Mouse (Mus musculus) duodenum, adult 2 months (tissue): ENCODE measurements around the gene Krtap4-7. TPM values are rescaled to one million over a fixed set of nuclear protein-coding genes. Genes with fewer than 3 reads are reported as not detected.

Experiments
- polyA plus RNA-seq: library from polyadenylated mRNA; depleted of rRNA; stranded (reverse); fragments of >200 nt; gene quantifications from 2 replicates; pipeline ENCODE4 v1.2.3, GENCODE M21; 2012; ENCODE audit warnings: low replicate concordance; rRNA removed

The Krtap4-7 gene
- polyA plus RNA-seq: not detected in 2 replicates

DNA sequence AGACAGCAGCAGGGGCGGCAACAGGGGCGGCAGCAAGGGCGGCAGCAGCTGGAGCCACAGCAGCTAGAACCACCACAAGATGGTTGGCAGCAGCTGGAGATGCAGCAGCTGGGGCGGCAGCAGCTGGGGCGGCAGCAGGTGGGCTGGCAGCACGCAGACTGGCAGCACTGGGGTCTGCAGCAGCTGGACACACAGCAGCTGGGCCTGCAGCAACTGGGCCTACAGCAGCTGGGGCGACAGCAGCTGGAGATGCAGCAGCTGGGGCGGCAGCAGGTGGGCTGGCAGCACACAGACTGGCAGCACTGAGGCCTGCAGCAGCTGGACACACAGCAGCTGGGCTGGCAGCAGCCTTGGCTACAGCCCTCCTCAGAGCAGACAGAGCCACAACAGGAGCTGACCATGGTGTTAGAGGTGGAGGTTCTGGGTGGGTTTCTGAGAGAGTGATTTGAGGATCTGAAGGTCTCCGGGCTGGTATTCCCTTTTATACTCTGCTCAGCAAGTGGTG, at the start of gene Krtap4-7:
Gene Krtap4-7, minus strand, starts transcription at position 455 of the 505 bp plus-strand sequence.

DNA sequence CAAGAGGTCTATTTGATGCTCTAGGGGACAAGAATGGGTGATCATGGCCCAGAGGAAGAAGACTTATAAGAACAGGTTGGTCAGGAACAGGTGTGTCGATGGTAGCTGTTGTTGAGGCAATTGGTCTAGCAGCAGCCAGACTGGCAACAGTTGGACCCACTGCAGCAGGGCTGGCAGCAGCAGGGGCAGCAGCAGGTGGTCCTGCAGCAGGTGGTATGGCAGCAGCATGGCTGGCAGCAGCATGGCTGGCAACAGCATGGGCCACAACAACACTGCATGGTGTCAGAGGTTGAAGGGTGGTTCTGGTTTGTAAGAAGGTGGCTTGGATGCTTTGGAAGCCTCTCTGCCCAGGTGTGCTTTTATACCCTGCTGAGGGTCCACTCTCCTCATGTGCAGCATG, 46.6 kb upstream of the Krtap4-7 start, which contains the start of gene Gm14190:
Gene Gm14190, minus strand, starts transcription at position 278 of the 400 bp plus-strand sequence.

DNA sequence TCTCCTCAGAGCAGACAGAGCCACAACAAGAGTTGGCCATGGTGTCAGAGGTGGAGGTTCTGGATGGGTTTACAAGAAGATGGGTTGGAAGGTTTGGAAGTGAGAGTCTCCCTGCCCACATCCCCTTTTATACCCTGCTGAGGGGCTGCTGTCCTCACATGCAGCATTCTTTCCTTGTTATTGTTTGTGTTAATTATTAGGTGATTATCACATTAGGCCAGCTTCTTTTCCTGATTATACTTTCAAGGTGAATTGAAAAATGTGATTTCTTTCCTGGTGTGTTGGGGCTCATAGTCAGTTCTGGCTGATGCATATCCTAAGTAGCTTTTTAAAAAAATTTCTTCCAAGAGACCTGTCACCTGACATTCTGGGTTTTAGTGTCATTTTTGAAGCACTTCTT, 22.0 kb upstream of the Krtap4-7 start, which contains the start of gene Krtap4-6:
Gene Krtap4-6, minus strand, starts transcription at position 101 of the 400 bp plus-strand sequence.

DNA sequence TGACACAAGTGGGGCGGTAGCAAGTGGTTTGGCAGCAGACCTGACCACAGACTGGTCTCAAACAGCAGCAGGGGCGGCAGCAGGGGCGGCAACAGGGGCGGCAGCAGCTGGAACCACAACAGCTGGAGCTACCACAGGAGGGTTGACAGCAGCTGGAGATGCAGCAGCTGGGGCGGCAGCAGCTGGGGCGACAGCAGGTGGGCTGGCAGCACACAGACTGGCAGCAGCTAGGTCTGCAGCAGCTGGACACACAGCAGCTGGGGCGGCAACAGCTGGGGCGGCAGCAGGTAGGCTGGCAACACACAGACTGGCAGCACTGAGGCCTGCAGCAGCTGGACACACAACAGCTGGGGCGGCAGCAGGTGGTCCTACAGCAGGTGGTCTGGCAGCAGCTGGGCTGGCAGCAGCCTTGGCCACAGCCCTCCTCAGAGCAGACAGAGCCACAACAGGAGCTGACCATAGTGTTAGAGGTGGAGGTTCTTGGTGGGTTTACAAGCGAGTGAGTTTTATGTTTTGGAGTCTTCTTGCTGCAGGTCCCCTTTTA, 14.7 kb upstream of the Krtap4-7 start, which contains the start of gene Gm11563:
Gene Gm11563, minus strand, starts transcription at position 494 of the 544 bp plus-strand sequence.

DNA sequence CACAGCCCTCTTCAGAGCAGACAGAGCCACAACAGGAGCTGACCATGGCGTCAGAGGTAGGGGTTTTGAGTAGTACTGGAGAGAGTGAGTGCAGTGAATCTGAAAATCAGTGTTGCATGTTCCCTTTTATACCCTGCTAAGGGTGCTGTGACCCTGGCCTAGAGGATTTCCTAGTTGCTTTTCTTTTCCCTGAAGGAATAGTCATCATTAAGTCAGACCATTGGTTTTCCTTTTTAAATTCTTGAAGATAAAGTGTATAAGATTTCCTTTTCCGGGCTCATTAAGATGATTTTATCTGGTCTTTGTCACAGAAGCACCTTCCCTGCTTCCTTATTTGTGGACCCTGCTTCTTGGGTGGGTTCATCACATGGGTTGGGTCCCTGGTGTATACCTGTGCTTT, 6.2 kb upstream of the Krtap4-7 start, which contains the start of gene Gm11555:
Gene Gm11555, minus strand, starts transcription at position 101 of the 400 bp plus-strand sequence.

DNA sequence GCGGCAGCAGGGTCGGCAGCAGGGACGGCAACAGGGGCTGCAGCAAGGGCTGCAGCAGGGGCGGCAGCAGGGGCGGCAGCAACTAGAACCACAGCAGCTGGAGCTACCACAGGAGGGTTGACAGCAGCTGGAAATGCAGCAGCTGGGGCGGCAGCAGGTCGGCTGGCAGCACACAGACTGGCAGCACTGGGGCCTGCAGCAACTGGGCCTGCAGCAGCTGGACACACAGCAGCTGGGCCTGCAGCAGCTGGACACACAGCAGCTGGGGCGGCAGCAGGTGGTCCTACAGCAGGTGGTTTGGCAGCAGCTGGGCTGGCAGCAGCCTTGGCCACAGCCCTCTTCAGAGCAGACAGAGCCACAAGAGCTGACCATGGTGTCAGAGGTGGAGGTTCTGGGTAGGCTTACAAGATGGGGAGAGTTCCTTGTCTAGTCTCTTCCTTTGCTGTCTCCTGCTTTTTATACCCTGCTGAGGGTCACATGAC, 9.2 kb downstream of the Krtap4-7 start, which contains the start of gene Krtap4-2:
Gene Krtap4-2, minus strand, starts transcription at position 432 of the 482 bp plus-strand sequence.

DNA sequence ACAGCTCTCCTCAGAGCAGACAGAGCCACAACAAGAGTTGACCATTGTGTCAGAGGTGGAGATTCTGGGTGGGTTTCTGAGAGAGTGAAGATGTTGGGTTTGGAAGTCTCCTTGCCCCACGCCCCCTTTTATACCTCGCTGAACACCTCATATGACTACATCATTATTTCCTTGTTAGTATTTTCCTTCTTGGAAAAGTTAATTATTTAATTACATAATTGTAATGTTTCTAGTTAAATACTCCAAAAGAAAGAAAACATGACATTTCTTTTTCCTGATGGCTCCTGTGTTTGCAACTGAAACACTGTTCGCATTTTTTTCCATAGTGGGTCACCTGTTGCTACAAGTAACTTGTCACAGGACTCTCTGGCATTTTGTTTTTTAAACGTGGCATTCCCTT, 15.8 kb downstream of the Krtap4-7 start, which contains the start of gene Krtap4-1:
Gene Krtap4-1, minus strand, starts transcription at position 101 of the 400 bp plus-strand sequence.

DNA sequence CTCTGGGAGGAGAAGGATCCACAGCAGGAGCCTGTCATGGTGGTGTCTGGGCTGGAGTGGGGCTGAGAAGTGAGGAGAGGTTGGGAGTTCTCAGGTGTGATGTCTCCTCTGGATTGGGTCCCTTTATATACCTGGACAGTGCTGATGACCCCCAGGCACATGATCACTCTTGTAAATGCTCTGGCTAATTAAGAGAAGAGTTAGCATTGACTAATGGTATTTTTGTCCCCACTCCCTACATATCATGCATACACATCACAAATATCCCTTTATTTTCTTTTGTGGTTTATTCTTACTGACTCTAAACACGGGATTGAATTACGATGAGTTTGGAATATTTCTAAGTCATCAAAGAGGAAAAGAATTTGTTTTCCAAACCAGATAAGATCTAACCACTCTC, 23.6 kb downstream of the Krtap4-7 start, which contains the start of gene Gm11562:
Gene Gm11562, minus strand, starts transcription at position 101 of the 400 bp plus-strand sequence.

DNA sequence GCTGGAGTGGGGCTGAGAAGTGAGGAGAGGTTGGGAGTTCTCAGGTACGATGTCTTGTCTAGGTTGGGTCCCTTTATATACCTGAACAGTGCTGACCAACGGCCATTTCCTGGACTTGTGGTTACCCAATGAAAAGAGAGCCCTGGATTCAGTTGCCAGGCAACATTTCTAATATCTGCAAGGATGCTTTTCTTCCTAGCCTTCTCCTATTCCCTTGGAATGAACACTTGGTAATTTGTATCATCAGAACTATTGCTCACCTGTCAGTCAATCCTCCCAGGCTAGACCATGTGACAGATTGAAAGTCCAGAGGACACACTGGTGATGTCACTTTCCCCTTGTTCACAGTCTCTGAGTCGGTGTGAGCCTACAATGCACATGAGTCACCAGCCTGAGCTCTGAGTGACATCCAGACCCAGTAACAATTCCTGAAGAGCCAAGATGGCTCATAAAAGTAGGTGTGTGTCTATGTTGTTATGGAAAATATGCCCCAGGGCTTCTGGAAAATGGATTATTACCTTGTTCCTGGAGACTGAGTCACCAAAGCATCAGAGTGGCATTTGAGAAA, 29.0 kb downstream of the Krtap4-7 start, which contains the start of gene Krtap2-4:
Gene Krtap2-4, minus strand, starts transcription at position 51 of the 568 bp plus-strand sequence.

DNA sequence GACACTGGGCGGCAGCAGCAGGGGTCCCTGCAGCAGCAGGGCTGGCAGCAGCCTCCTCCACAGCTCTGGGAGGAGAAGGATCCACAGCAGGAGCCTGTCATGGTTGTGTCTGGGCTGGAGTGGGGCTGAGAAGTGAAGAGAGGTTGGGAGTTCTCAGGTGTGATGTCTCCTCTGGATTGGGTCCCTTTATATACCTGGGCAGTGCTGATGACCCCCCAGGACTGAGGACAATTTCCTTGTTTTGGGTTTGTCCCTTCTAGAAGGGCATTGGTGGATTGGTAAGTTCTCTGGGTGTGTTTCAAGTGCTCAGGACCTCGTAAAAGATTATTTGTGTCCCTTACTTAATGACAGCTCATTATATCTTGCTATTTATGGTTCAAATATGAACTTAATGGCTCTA, 33.8 kb downstream of the Krtap4-7 start, which contains the start of gene Gm11937:
Gene Gm11937, minus strand, starts transcription at position 101 of the 400 bp plus-strand sequence.

DNA sequence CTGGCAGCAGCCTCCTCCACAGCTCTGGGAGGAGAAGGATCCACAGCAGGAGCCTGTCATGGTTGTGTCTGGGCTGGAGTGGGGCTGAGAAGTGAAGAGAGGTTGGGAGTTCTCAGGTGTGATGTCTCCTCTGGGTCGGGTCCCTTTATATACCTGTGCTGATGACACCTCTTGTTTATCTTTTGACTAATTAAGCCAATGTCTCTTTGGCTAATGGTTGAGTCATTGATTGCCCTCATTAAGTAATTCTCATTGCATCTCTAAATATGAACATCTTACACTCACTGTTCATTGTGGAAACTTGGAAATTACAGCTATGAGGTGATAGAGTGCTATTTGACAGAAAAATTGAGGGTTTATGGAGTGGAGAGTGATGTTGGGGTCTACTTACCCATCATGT, 40.7 kb downstream of the Krtap4-7 start, which contains the start of gene Gm11938:
Gene Gm11938, minus strand, starts transcription at position 101 of the 400 bp plus-strand sequence.

DNA sequence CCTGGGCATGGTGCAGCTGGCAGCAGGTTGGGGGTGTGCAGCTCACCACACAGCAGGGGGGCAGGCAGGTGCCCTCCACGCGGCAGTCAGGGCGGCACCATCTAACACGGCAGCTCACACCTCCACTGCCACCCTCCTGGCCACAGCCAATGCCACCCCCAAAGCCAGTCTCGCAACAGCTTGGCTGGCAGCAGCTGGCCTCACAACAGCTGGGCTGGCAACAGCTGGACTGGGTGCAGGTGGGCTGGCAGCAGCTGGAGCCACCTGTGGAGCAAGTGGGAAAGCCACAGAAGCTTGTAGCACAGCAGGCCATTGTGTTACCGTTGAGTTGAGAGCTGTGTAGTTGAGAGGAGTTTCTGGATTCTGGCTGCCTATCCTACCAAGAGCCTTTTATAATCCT, 46.1 kb downstream of the Krtap4-7 start, which contains the start of gene Krtap9-3:
Gene Krtap9-3, minus strand, starts transcription at position 364 of the 400 bp plus-strand sequence.

Other genes with a start within 250 kb of the Krtap4-7 start
- gene Krt12, start 221.8 kb downstream of the Krtap4-7 start, polyA plus RNA-seq: 2.3 and 5.4 TPM in 2 replicates
- 90.1 and 382 TPM in 2 replicates for gene Krt20, start 205.9 kb downstream of the Krtap4-7 start, polyA plus RNA-seq
- 2.5 and 23.6 TPM in 2 replicates for gene Krt23, start 151.0 kb downstream of the Krtap4-7 start, polyA plus RNA-seq
- not detected in 2 replicates for gene Krt39, start 122.8 kb downstream of the Krtap4-7 start, polyA plus RNA-seq
- not detected in 2 replicates for gene Krt40, start 100.9 kb downstream of the Krtap4-7 start, polyA plus RNA-seq
- gene Krtap3-3, start 93.2 kb downstream of the Krtap4-7 start, polyA plus RNA-seq: not detected in 2 replicates
- gene Krtap3-2, start 87.2 kb downstream of the Krtap4-7 start, polyA plus RNA-seq: not detected in 2 replicates
- not detected in 2 replicates for gene Gm11939, start 84.6 kb downstream of the Krtap4-7 start, polyA plus RNA-seq
- 0.21 TPM in 1 of 2 replicates, not detected in the other for gene Krtap3-1, start 77.5 kb downstream of the Krtap4-7 start, polyA plus RNA-seq
- not detected in 2 replicates for gene Krtap1-5, start 63.1 kb downstream of the Krtap4-7 start, polyA plus RNA-seq
- gene Krtap1-4, start 60.4 kb downstream of the Krtap4-7 start, polyA plus RNA-seq: not detected in 2 replicates
- not detected in 2 replicates for gene Krtap1-3, start 52.8 kb downstream of the Krtap4-7 start, polyA plus RNA-seq
- not detected in 2 replicates for gene Krtap9-3, start 46.0 kb downstream of the Krtap4-7 start, polyA plus RNA-seq
- not detected in 2 replicates for gene Gm11938, start 40.8 kb downstream of the Krtap4-7 start, polyA plus RNA-seq
- not detected in 2 replicates for gene Gm11937, start 33.9 kb downstream of the Krtap4-7 start, polyA plus RNA-seq
- gene Krtap2-4, start 29.2 kb downstream of the Krtap4-7 start, polyA plus RNA-seq: 0.27 TPM in 1 of 2 replicates, not detected in the other
- not detected in 2 replicates for gene Gm11562, start 23.7 kb downstream of the Krtap4-7 start, polyA plus RNA-seq
- gene Krtap4-1, start 15.9 kb downstream of the Krtap4-7 start, polyA plus RNA-seq: not detected in 2 replicates
- not detected in 2 replicates for gene Krtap4-2, start 9.0 kb downstream of the Krtap4-7 start, polyA plus RNA-seq
- gene Gm11555, start 6.1 kb upstream of the Krtap4-7 start, polyA plus RNA-seq: not detected in 2 replicates
- not detected in 2 replicates for gene Gm11563, start 14.9 kb upstream of the Krtap4-7 start, polyA plus RNA-seq
- not detected in 2 replicates for gene Krtap4-6, start 21.9 kb upstream of the Krtap4-7 start, polyA plus RNA-seq
- gene Gm14190, start 46.7 kb upstream of the Krtap4-7 start, polyA plus RNA-seq: not detected in 2 replicates
- not detected in 2 replicates for gene Gm14180, start 90.2 kb upstream of the Krtap4-7 start, polyA plus RNA-seq
- not detected in 2 replicates for gene Gm11595, start 128.8 kb upstream of the Krtap4-7 start, polyA plus RNA-seq
- not detected in 2 replicates for gene Krtap4-8, start 136.6 kb upstream of the Krtap4-7 start, polyA plus RNA-seq
- gene Krtap4-9, start 141.1 kb upstream of the Krtap4-7 start, polyA plus RNA-seq: not detected in 2 replicates
- not detected in 2 replicates for gene Gm11596, start 149.4 kb upstream of the Krtap4-7 start, polyA plus RNA-seq
- gene Gm11569, start 154.8 kb upstream of the Krtap4-7 start, polyA plus RNA-seq: not detected in 2 replicates
- not detected in 2 replicates for gene Gm11554, start 160.4 kb upstream of the Krtap4-7 start, polyA plus RNA-seq
- not detected in 2 replicates for gene Krtap4-13, start 165.8 kb upstream of the Krtap4-7 start, polyA plus RNA-seq
- not detected in 2 replicates for gene Gm11564, start 171.6 kb upstream of the Krtap4-7 start, polyA plus RNA-seq
- not detected in 2 replicates for gene 2300003K06Rik, start 194.0 kb upstream of the Krtap4-7 start, polyA plus RNA-seq
- 1.4 TPM in 1 of 2 replicates, not detected in the other for gene Krtap4-16, start 207.5 kb upstream of the Krtap4-7 start, polyA plus RNA-seq
- not detected in 2 replicates for gene Gm11568, start 213.8 kb upstream of the Krtap4-7 start, polyA plus RNA-seq
- gene Gm11559, start 220.4 kb upstream of the Krtap4-7 start, polyA plus RNA-seq: not detected in 2 replicates
- not detected in 2 replicates for gene Krtap9-1, start 229.3 kb upstream of the Krtap4-7 start, polyA plus RNA-seq
- gene Gm11567, start 235.1 kb upstream of the Krtap4-7 start, polyA plus RNA-seq: not detected in 2 replicates